Mouse (Mus musculus): ENCODE data around the gene Zfp446. TPM values are rescaled to one million over a fixed set of nuclear protein-coding genes. Genes with fewer than 3 reads are reported as not detected.

The Zfp446 gene
- polyA plus RNA-seq, 1 experiment from 2014 or later, result 2.1 TPM

GRCm38 (mm10) chr7:12979776-12980175, 2.1 kb downstream of the Zfp446 start:
- no peaks in the 10 kb centered on the region for H3K9me3 ChIP-seq (ENCODE audit: control insufficient read depth, low read length)
- no peak overlapping the region for H3K27ac ChIP-seq (replicated peaks)
- no peak overlapping the region for H3K9ac ChIP-seq (ENCODE audit: low read length)
- TF ChIP-seq CTCF (IDR thresholded peaks at IDR 0.05; ENCODE audit: low read depth) (no peak), EP300 (optimal IDR thresholded peaks at IDR 0.05) (no peak)
- DNase-seq (ENCODE audit: low spot score) (no peak), ATAC-seq (ENCODE audit: low FRiP score, low TSS enrichment) (no peak)
- H3K27me3 ChIP-seq (ENCODE audit: control insufficient read depth, insufficient read depth, low read length), result no peaks in the 10 kb centered on the region
- WGBS, result 68% methylated on average over 6 of the region's 6 CpGs
- no peaks in the 10 kb centered on the region; the same call in 1 of the 2 replicates for H3K36me3 ChIP-seq (ENCODE audit: control insufficient read depth, insufficient read depth, low read length)
- no peak overlapping the region for H3K4me3 ChIP-seq (ENCODE audit: low read depth, low read length)
- no peaks in the 10 kb centered on the region for H3K4me1 ChIP-seq (replicated peaks; ENCODE audit: control insufficient read depth, insufficient read depth)
- no peak overlapping the region for H3K4me2 ChIP-seq (replicated peaks; ENCODE audit: low read depth)

GRCm38 (mm10) chr7:12980291-12980690, 2.6 kb downstream of the Zfp446 start:
- Histone ChIP-seq H3K9ac (ENCODE audit: low read length) (no peak overlapping the region), H3K27me3 (ENCODE audit: control insufficient read depth, insufficient read depth, low read length) (no peaks in the 10 kb centered on the region), H3K36me3 (ENCODE audit: control insufficient read depth, insufficient read depth, low read length) (no peaks in the 10 kb centered on the region; the same call in 1 of the 2 replicates), H3K27ac (replicated peaks) (no peak overlapping the region), H3K4me1 (replicated peaks; ENCODE audit: control insufficient read depth, insufficient read depth) (no peaks in the 10 kb centered on the region), H3K9me3 (ENCODE audit: control insufficient read depth, low read length) (no peaks in the 10 kb centered on the region), H3K4me2 (replicated peaks; ENCODE audit: low read depth) (no peak overlapping the region), H3K4me3 (ENCODE audit: low read depth, low read length) (no peak overlapping the region)
- 81% methylated on average over 7 of the region's 7 CpGs for WGBS
- no peak for DNase-seq (ENCODE audit: low spot score)
- ATAC-seq (ENCODE audit: low FRiP score, low TSS enrichment), result no peak
- no peak for TF ChIP-seq CTCF (IDR thresholded peaks at IDR 0.05; ENCODE audit: low read depth)
- no peak for TF ChIP-seq EP300 (optimal IDR thresholded peaks at IDR 0.05)

- Histone ChIP-seq H3K4me1 (replicated peaks; ENCODE audit: control insufficient read depth, insufficient read depth) (no peaks in the 10 kb centered on the region), H3K9me3 (ENCODE audit: control insufficient read depth, low read length) (no peaks in the 10 kb centered on the region), H3K4me2 (replicated peaks; ENCODE audit: low read depth) (no peak overlapping the region), H3K27me3 (ENCODE audit: control insufficient read depth, insufficient read depth, low read length) (no peaks in the 10 kb centered on the region), H3K9ac (ENCODE audit: low read length) (no peak overlapping the region), H3K4me3 (ENCODE audit: low read depth, low read length) (no peak overlapping the region), H3K27ac (replicated peaks) (no peak overlapping the region), H3K36me3 (ENCODE audit: control insufficient read depth, insufficient read depth, low read length) (no peaks in the 10 kb centered on the region)
- ATAC-seq (ENCODE audit: low FRiP score, low TSS enrichment), result no peak
- no peak for DNase-seq (ENCODE audit: low spot score)
- 77% methylated on average over 1 of the region's 1 CpGs for WGBS
- TF ChIP-seq CTCF (IDR thresholded peaks at IDR 0.05; ENCODE audit: low read depth), result no peak
- TF ChIP-seq EP300 (optimal IDR thresholded peaks at IDR 0.05), result no peak
Observed at GRCm38 (mm10) chr7:12985724-12986123, 8.1 kb downstream of the Zfp446 start.

- Histone ChIP-seq H3K4me3 (ENCODE audit: low read depth, low read length) (no peak overlapping the region), H3K9ac (ENCODE audit: low read length) (no peak overlapping the region), H3K36me3 (ENCODE audit: control insufficient read depth, insufficient read depth, low read length) (no peaks in the 10 kb centered on the region), H3K4me2 (replicated peaks; ENCODE audit: low read depth) (no peak overlapping the region), H3K9me3 (ENCODE audit: control insufficient read depth, low read length) (no peaks in the 10 kb centered on the region), H3K27me3 (ENCODE audit: control insufficient read depth, insufficient read depth, low read length) (no peaks in the 10 kb centered on the region), H3K4me1 (replicated peaks; ENCODE audit: control insufficient read depth, insufficient read depth) (no peaks in the 10 kb centered on the region), H3K27ac (replicated peaks) (no peak overlapping the region)
- WGBS, result 79% methylated on average over 8 of the region's 8 CpGs
- no peak for ATAC-seq (ENCODE audit: low FRiP score, low TSS enrichment)
- TF ChIP-seq EP300 (optimal IDR thresholded peaks at IDR 0.05) (no peak), CTCF (IDR thresholded peaks at IDR 0.05; ENCODE audit: low read depth) (no peak)
- DNase-seq (ENCODE audit: low spot score), result no peak
Observed at GRCm38 (mm10) chr7:12986906-12987305, 9.3 kb downstream of the Zfp446 start.

- H3K9ac ChIP-seq (ENCODE audit: low read length), result no peak overlapping the region
- no peaks in the 10 kb centered on the region for H3K4me1 ChIP-seq (replicated peaks; ENCODE audit: control insufficient read depth, insufficient read depth)
- no peaks in the 10 kb centered on the region for H3K9me3 ChIP-seq (ENCODE audit: control insufficient read depth, low read length)
- H3K27ac ChIP-seq (replicated peaks), result no peak overlapping the region
- DNase-seq (ENCODE audit: low spot score), result no peak
- TF ChIP-seq CTCF (IDR thresholded peaks at IDR 0.05; ENCODE audit: low read depth) (no peak), EP300 (optimal IDR thresholded peaks at IDR 0.05) (no peak)
- no peak overlapping the region for H3K4me2 ChIP-seq (replicated peaks; ENCODE audit: low read depth)
- no peak for ATAC-seq (ENCODE audit: low FRiP score, low TSS enrichment)
- no peaks in the 10 kb centered on the region for H3K36me3 ChIP-seq (ENCODE audit: control insufficient read depth, insufficient read depth, low read length)
- no peaks in the 10 kb centered on the region for H3K27me3 ChIP-seq (ENCODE audit: control insufficient read depth, insufficient read depth, low read length)
- H3K4me3 ChIP-seq (ENCODE audit: low read depth, low read length), result no peak overlapping the region
- WGBS, result 74% methylated on average over 8 of the region's 8 CpGs
Observed at GRCm38 (mm10) chr7:12987409-12988189, 10.0 kb downstream of the Zfp446 start.

GRCm38 (mm10) chr7:12992222-12992621, 14.6 kb downstream of the Zfp446 start:
- TF ChIP-seq EP300 (optimal IDR thresholded peaks at IDR 0.05) (no peak), CTCF (IDR thresholded peaks at IDR 0.05; ENCODE audit: low read depth) (peak; percentile 65)
- H3K4me2 ChIP-seq (replicated peaks; ENCODE audit: low read depth), result no peak overlapping the region
- H3K27ac ChIP-seq (replicated peaks), result no peak overlapping the region
- ATAC-seq (ENCODE audit: low FRiP score, low TSS enrichment) (no peak), DNase-seq (ENCODE audit: low spot score) (no peak)
- no peak overlapping the region for H3K4me3 ChIP-seq (ENCODE audit: low read depth, low read length)
- no peaks in the 10 kb centered on the region for H3K36me3 ChIP-seq (ENCODE audit: control insufficient read depth, insufficient read depth, low read length)
- H3K9ac ChIP-seq (ENCODE audit: low read length), result no peak overlapping the region
- H3K27me3 ChIP-seq (ENCODE audit: control insufficient read depth, insufficient read depth, low read length), result no peaks in the 10 kb centered on the region
- no peaks in the 10 kb centered on the region for H3K4me1 ChIP-seq (replicated peaks; ENCODE audit: control insufficient read depth, insufficient read depth)
- no peaks in the 10 kb centered on the region for H3K9me3 ChIP-seq (ENCODE audit: control insufficient read depth, low read length)
- WGBS, result 4% methylated on average over 3 of the region's 3 CpGs
